Mouse (Mus musculus) lung, postnatal 0 days (tissue): Measurements from ENCODE around the gene Dhrs13. TPM values are rescaled to one million over a fixed set of nuclear protein-coding genes. Genes with fewer than 3 reads are reported as not detected.

Source experiments
- ATAC-seq: fragments of 200-750 bp; cut with Nextera tagmentation; 2 replicates; pipeline ENCODE4 v1.8.0; 2017; ENCODE audit warnings: moderate library complexity
- DNase-seq: peaks from one replicate; pipeline ENCODE4 v3.0.0-alpha.2; 2016; ENCODE audit warnings: low spot score
- H3K27ac ChIP-seq: fragments of 300-500 bp; sonication (generic); 2 replicates; pipeline ENCODE4 v1.5.1; 2014; ENCODE audit warnings: antibody characterized with exemption, mild to moderate bottlenecking, low read length, mixed read lengths
- H3K27me3 ChIP-seq: fragments of 300-500 bp; sonication (generic); replicated peaks from 2 replicates; pipeline ENCODE4 v1.6.1; 2014; ENCODE audit warnings: low read length, mixed read lengths; ENCODE audit not compliant: insufficient read depth
- H3K36me3 ChIP-seq: fragments of 300-500 bp; sonication (generic); 2 replicates; pipeline ENCODE4 v1.6.1; 2014; ENCODE audit warnings: low read length, mixed read lengths; ENCODE audit not compliant: insufficient read depth
- H3K4me1 ChIP-seq: fragments of 300-500 bp; sonication (generic); 2 replicates; pipeline ENCODE4 v1.6.1; 2014; ENCODE audit warnings: antibody characterized with exemption, low read depth, low read length, mixed read lengths; ENCODE audit not compliant: insufficient read depth
- H3K4me2 ChIP-seq: fragments of 300-500 bp; sonication (generic); replicated peaks from 2 replicates; pipeline ENCODE4 v1.6.1; 2014; ENCODE audit warnings: low read depth, mild to moderate bottlenecking, low read length, moderate library complexity, mixed read lengths
- H3K4me3 ChIP-seq: fragments of 300-500 bp; sonication (generic); 2 replicates; pipeline ENCODE4 v1.5.1; 2014; ENCODE audit warnings: low read depth, low read length
- H3K9ac ChIP-seq: fragments of 300-500 bp; sonication (generic); replicated peaks from 2 replicates; pipeline ENCODE4 v1.6.1; 2014; ENCODE audit warnings: low read depth, mild to moderate bottlenecking
- H3K9me3 ChIP-seq: fragments of 300-500 bp; sonication (generic); 2 replicates; pipeline ENCODE4 v1.6.1; 2016; ENCODE audit warnings: low read length, mixed read lengths
- CTCF ChIP-seq: IDR thresholded peaks from 2 replicates; pipeline ENCODE4 v1.5.1; 2016; ENCODE audit warnings: antibody characterized with exemption, mild to moderate bottlenecking
- EP300 ChIP-seq: IDR thresholded peaks from 2 replicates; pipeline ENCODE4 v1.6.1; 2016; ENCODE audit warnings: antibody characterized with exemption, mild to moderate bottlenecking, control low read depth
- WGBS: fragments of 180-500 bp; shearing (Covaris S2); extraction: QIAGEN DNeasy Blood & Tissue Kit; methylation state at CpG from one replicate; pipeline ENCODE4 v1.1.7; 2014; 5-methylcytosine and 5-hydroxymethylcytosine counted together
- polyA plus RNA-seq: library from polyadenylated mRNA; unstranded; fragments of >200 nt; fragmentation: Nextera tagmentation; extraction: Ambion mirVana; gene quantifications from 2 replicates; pipeline ENCODE4 v1.2.1, GENCODE M21; 2015

The Dhrs13 gene
- polyA plus RNA-seq, 1 experiment from 2014 or later = 9.4 TPM

- Histone ChIP-seq H3K9me3 (no peaks in the 10 kb centered on the region), H3K4me2 (no peak overlapping the region), H3K4me3 (no peak overlapping the region), H3K9ac (no peak overlapping the region), H3K27me3 (no peaks in the 10 kb centered on the region), H3K4me1 (no peaks in the 10 kb centered on the region), H3K27ac (no peak overlapping the region), H3K36me3 (0 out of 2 replicates have a peak, but pooled peaks cover 12% of the 10 kb centered on the region)
- TF ChIP-seq CTCF (no peak), EP300 (no peak)
- no peak for ATAC-seq
- DNase-seq = no peak
- WGBS = 69% methylated on average over 5 of the region's 5 CpGs
Observed at GRCm38 (mm10) chr11:78069130-78069529, 37.0 kb downstream of the Dhrs13 start.

- H3K4me3 ChIP-seq = no peak overlapping the region
- no peak for TF ChIP-seq CTCF
- TF ChIP-seq EP300 = no peak
- H3K4me2 ChIP-seq = no peak overlapping the region
- ATAC-seq = no peak
- no peaks in the 10 kb centered on the region for H3K9me3 ChIP-seq
- H3K27me3 ChIP-seq = no peaks in the 10 kb centered on the region
- H3K36me3 ChIP-seq = 0 out of 2 replicates have a peak, but pooled peaks cover 17% of the 10 kb centered on the region
- H3K4me1 ChIP-seq = no peaks in the 10 kb centered on the region
- no peak for DNase-seq
- no peak overlapping the region for H3K27ac ChIP-seq
- WGBS = 77% methylated on average over 6 of the region's 6 CpGs
- no peak overlapping the region for H3K9ac ChIP-seq
Observed at GRCm38 (mm10) chr11:78069646-78070045, 37.6 kb downstream of the Dhrs13 start.

- 85% methylated on average over 5 of the region's 5 CpGs for WGBS
- H3K4me3 ChIP-seq = no peak overlapping the region
- H3K9me3 ChIP-seq = no peaks in the 10 kb centered on the region
- no peak overlapping the region for H3K27ac ChIP-seq
- H3K27me3 ChIP-seq = no peaks in the 10 kb centered on the region
- H3K4me1 ChIP-seq = no peaks in the 10 kb centered on the region
- DNase-seq (no peak), ATAC-seq (no peak)
- H3K9ac ChIP-seq = no peak overlapping the region
- no peak overlapping the region for H3K4me2 ChIP-seq
- peaks cover 28% of the 10 kb centered on the region; the same call in 1 of the 2 replicates for H3K36me3 ChIP-seq
- TF ChIP-seq CTCF = no peak
- TF ChIP-seq EP300 = no peak
Observed at GRCm38 (mm10) chr11:78071938-78072337, 39.9 kb downstream of the Dhrs13 start.

GRCm38 (mm10) chr11:78072425-78073130, 40.5 kb downstream of the Dhrs13 start:
- Histone ChIP-seq H3K9me3 (no peaks in the 10 kb centered on the region), H3K36me3 (peaks cover 28% of the 10 kb centered on the region; the same call in 1 of the 2 replicates), H3K9ac (no peak overlapping the region), H3K4me3 (no peak overlapping the region), H3K4me1 (no peaks in the 10 kb centered on the region), H3K4me2 (no peak overlapping the region), H3K27ac (no peak overlapping the region), H3K27me3 (no peaks in the 10 kb centered on the region)
- ATAC-seq = no peak
- 19% methylated on average over 6 of the region's 6 CpGs for WGBS
- TF ChIP-seq EP300 (no peak), CTCF (no peak)
- no peak for DNase-seq

GRCm38 (mm10) chr11:78073577-78074276, 41.6 kb downstream of the Dhrs13 start:
- WGBS = 93% methylated on average over 9 of the region's 9 CpGs
- Histone ChIP-seq H3K9me3 (no peaks in the 10 kb centered on the region), H3K27me3 (no peaks in the 10 kb centered on the region), H3K27ac (no peak overlapping the region), H3K4me1 (no peaks in the 10 kb centered on the region), H3K9ac (no peak overlapping the region), H3K36me3 (peaks cover 28% of the 10 kb centered on the region; the same call in 1 of the 2 replicates), H3K4me2 (no peak overlapping the region), H3K4me3 (no peak overlapping the region)
- DNase-seq = no peak
- no peak for ATAC-seq
- TF ChIP-seq CTCF = no peak
- TF ChIP-seq EP300 = no peak

GRCm38 (mm10) chr11:78074277-78074652, 42.2 kb downstream of the Dhrs13 start:
- Histone ChIP-seq H3K4me2 (no peak overlapping the region), H3K27ac (no peak overlapping the region), H3K4me3 (no peak overlapping the region), H3K9me3 (no peaks in the 10 kb centered on the region), H3K4me1 (no peaks in the 10 kb centered on the region), H3K36me3 (peaks cover 28% of the 10 kb centered on the region; the same call in 1 of the 2 replicates), H3K27me3 (no peaks in the 10 kb centered on the region), H3K9ac (no peak overlapping the region)
- TF ChIP-seq CTCF = no peak
- no peak for TF ChIP-seq EP300
- no peak for DNase-seq
- WGBS = 98% methylated on average over 2 of the region's 2 CpGs
- ATAC-seq = no peak
